Mouse (Mus musculus): ENCODE results near the gene H2afy. TPM values are rescaled to one million over a fixed set of nuclear protein-coding genes. Genes with fewer than 3 reads are reported as not detected.
A peak's percentile ranks its signal among the peaks of the same experiment; 100 is the strongest.

The H2afy gene
- polyA plus RNA-seq (2015; fragmentation: Nextera tagmentation; extraction: Ambion mirVana): 150 and 157 TPM in 2 replicates

DNA sequence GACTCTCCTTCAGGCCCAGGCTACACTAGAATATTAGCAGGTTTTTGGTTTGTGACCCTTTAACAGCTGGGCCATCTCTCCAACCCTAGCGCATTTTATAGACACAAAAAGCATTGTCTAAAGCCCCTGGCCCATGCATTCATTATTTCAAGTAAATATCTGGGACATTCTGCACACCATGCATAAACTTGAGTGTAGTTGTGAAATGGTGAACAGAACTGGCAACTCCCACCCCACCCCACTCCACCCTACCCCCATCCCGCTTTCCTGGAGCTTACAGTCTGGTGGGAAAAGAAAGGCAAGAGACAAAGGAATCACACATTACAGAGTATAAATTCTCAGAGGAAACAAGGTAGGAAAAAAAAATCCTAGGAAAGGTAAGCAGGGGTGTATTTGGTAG lies at the start of gene H2afy:
Gene H2afy, minus strand, starts transcription at position 162 of the 400 bp plus-strand sequence.
- Histone ChIP-seq H3K27me3 (ENCODE audit: control insufficient read depth, insufficient read depth, low read length) (no peaks in the 10 kb centered on the region), H3K4me3 (ENCODE audit: low read depth, low read length) (peak within 1 kb of the TSS; percentile 96), H3K9ac (ENCODE audit: low read length) (peak within 1 kb of the TSS; percentile 98), H3K27ac (replicated peaks) (peak within 1 kb of the TSS; percentile 92), H3K9me3 (ENCODE audit: control insufficient read depth, low read length) (no peaks in the 10 kb centered on the region), H3K4me2 (replicated peaks; ENCODE audit: low read depth) (peak within 1 kb of the TSS; percentile 93), H3K36me3 (ENCODE audit: control insufficient read depth, insufficient read depth, low read length) (no peaks in the 10 kb centered on the region), H3K4me1 (replicated peaks; ENCODE audit: control insufficient read depth, insufficient read depth) (peaks cover 12% of the 10 kb centered on the region; the same call in 1 of the 2 replicates)
- TF ChIP-seq EP300 (optimal IDR thresholded peaks at IDR 0.05): no peak
- no peak for TF ChIP-seq CTCF (IDR thresholded peaks at IDR 0.05; ENCODE audit: low read depth)
- DNase-seq (ENCODE audit: low spot score) (no peak), ATAC-seq (ENCODE audit: low FRiP score, low TSS enrichment) (no peak)
- 79% methylated on average over 2 of the region's 2 CpGs for WGBS

DNA sequence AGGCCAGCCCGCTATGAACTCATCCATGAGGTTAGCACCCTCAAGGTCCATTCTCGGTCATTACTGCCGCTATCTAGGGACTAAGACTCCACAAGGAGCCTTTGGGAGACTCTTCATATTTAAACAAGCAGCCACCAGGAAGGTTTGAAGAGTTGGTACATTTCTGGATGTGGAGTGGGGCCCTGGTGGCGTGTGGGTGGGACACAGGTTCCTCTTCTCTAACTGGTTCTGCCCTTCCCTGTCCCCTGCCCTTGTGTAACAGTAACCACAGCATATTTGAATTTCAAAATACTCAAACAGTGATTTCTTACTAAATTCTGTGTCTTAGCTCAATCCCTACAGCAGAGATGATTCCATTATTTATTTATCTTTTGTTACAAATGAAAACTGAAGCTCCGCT lies 47.5 kb upstream of the H2afy start:
- DNase-seq (ENCODE audit: low spot score) (no peak), ATAC-seq (ENCODE audit: low FRiP score, low TSS enrichment) (no peak)
- H3K27me3 ChIP-seq (ENCODE audit: control insufficient read depth, insufficient read depth, low read length): no peaks in the 10 kb centered on the region
- H3K9ac ChIP-seq (ENCODE audit: low read length): no peak overlapping the region
- H3K27ac ChIP-seq (replicated peaks): no peak overlapping the region
- H3K36me3 ChIP-seq (ENCODE audit: control insufficient read depth, insufficient read depth, low read length): no peaks in the 10 kb centered on the region
- H3K4me3 ChIP-seq (ENCODE audit: low read depth, low read length): no peak overlapping the region
- no peak for TF ChIP-seq CTCF (IDR thresholded peaks at IDR 0.05; ENCODE audit: low read depth)
- TF ChIP-seq EP300 (optimal IDR thresholded peaks at IDR 0.05): no peak
- no peaks in the 10 kb centered on the region for H3K4me1 ChIP-seq (replicated peaks; ENCODE audit: control insufficient read depth, insufficient read depth)
- 79% methylated on average over 5 of the region's 5 CpGs for WGBS
- no peak overlapping the region for H3K4me2 ChIP-seq (replicated peaks; ENCODE audit: low read depth)
- no peaks in the 10 kb centered on the region for H3K9me3 ChIP-seq (ENCODE audit: control insufficient read depth, low read length)

GRCm38 (mm10) chr13:56181424-56181823 lies 45.3 kb upstream of the H2afy start:
- no peak for ATAC-seq (ENCODE audit: low FRiP score, low TSS enrichment)
- Histone ChIP-seq H3K9me3 (ENCODE audit: control insufficient read depth, low read length) (no peaks in the 10 kb centered on the region), H3K4me2 (replicated peaks; ENCODE audit: low read depth) (no peak overlapping the region), H3K4me3 (ENCODE audit: low read depth, low read length) (no peak overlapping the region), H3K4me1 (replicated peaks; ENCODE audit: control insufficient read depth, insufficient read depth) (no peaks in the 10 kb centered on the region), H3K27ac (replicated peaks) (no peak overlapping the region), H3K36me3 (ENCODE audit: control insufficient read depth, insufficient read depth, low read length) (no peaks in the 10 kb centered on the region), H3K9ac (ENCODE audit: low read length) (no peak overlapping the region), H3K27me3 (ENCODE audit: control insufficient read depth, insufficient read depth, low read length) (no peaks in the 10 kb centered on the region)
- 74% methylated on average over 8 of the region's 8 CpGs for WGBS
- TF ChIP-seq CTCF (IDR thresholded peaks at IDR 0.05; ENCODE audit: low read depth) (no peak), EP300 (optimal IDR thresholded peaks at IDR 0.05) (no peak)
- no peak for DNase-seq (ENCODE audit: low spot score)

DNA sequence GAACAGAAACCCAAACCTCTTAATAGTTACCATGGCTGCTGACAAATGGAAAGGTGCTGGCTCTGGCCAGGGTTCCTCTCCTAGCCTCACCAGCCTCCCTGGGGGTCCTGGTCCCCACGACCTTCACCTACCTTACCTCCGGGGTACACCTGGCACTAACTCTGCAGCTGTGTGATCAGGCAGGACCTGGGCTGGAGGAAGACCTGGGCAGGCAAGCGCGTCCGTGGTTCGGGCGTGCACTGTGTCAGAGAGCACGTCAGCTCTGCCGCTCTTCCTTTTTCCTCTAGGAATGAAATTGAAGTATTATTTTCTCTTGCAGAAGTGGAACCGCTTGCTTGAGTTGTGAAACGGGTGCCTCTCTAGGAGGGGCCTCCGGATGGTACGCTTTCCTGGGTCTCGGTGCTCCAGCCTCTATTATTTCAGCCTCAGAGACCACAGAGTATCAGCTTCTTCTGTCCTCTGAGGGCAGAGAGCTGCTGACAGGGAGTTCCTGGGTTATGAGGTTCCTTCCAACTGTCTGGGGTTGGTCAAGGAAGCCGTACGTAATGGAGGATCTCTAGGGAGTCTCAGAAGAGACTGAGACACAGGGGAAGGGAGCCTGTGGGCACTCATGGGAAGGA lies 42.4 kb upstream of the H2afy start, which contains the start of gene Tifab:
Gene Tifab, minus strand, starts transcription at position 470 of the 620 bp plus-strand sequence.
- Histone ChIP-seq H3K27ac (replicated peaks) (0 out of 2 replicates have a peak within 1 kb of the TSS, but pooled peaks have one; percentile 40), H3K4me1 (replicated peaks; ENCODE audit: control insufficient read depth, insufficient read depth) (no peaks in the 10 kb centered on the region), H3K4me3 (ENCODE audit: low read depth, low read length) (no peak within 1 kb of the TSS), H3K4me2 (replicated peaks; ENCODE audit: low read depth) (no peak within 1 kb of the TSS), H3K27me3 (ENCODE audit: control insufficient read depth, insufficient read depth, low read length) (no peaks in the 10 kb centered on the region), H3K36me3 (ENCODE audit: control insufficient read depth, insufficient read depth, low read length) (no peaks in the 10 kb centered on the region), H3K9me3 (ENCODE audit: control insufficient read depth, low read length) (no peaks in the 10 kb centered on the region), H3K9ac (ENCODE audit: low read length) (no peak within 1 kb of the TSS)
- no peak for DNase-seq (ENCODE audit: low spot score)
- no peak for TF ChIP-seq CTCF (IDR thresholded peaks at IDR 0.05; ENCODE audit: low read depth)
- no peak for TF ChIP-seq EP300 (optimal IDR thresholded peaks at IDR 0.05)
- ATAC-seq (ENCODE audit: low FRiP score, low TSS enrichment): no peak
- 89% methylated on average over 16 of the region's 16 CpGs for WGBS

GRCm38 (mm10) chr13:56176310-56176709 lies 40.1 kb upstream of the H2afy start:
- no peak for ATAC-seq (ENCODE audit: low FRiP score, low TSS enrichment)
- no peak for TF ChIP-seq EP300 (optimal IDR thresholded peaks at IDR 0.05)
- TF ChIP-seq CTCF (IDR thresholded peaks at IDR 0.05; ENCODE audit: low read depth): no peak
- H3K4me3 ChIP-seq (ENCODE audit: low read depth, low read length): no peak overlapping the region
- H3K9me3 ChIP-seq (ENCODE audit: control insufficient read depth, low read length): no peaks in the 10 kb centered on the region
- 80% methylated on average over 9 of the region's 9 CpGs for WGBS
- no peak overlapping the region for H3K4me2 ChIP-seq (replicated peaks; ENCODE audit: low read depth)
- DNase-seq (ENCODE audit: low spot score): no peak
- no peak overlapping the region for H3K27ac ChIP-seq (replicated peaks)
- no peaks in the 10 kb centered on the region for H3K27me3 ChIP-seq (ENCODE audit: control insufficient read depth, insufficient read depth, low read length)
- H3K4me1 ChIP-seq (replicated peaks; ENCODE audit: control insufficient read depth, insufficient read depth): no peaks in the 10 kb centered on the region
- H3K36me3 ChIP-seq (ENCODE audit: control insufficient read depth, insufficient read depth, low read length): no peaks in the 10 kb centered on the region
- H3K9ac ChIP-seq (ENCODE audit: low read length): no peak overlapping the region

GRCm38 (mm10) chr13:56175848-56176247 lies 39.7 kb upstream of the H2afy start:
- DNase-seq (ENCODE audit: low spot score) (no peak), ATAC-seq (ENCODE audit: low FRiP score, low TSS enrichment) (no peak)
- Histone ChIP-seq H3K4me2 (replicated peaks; ENCODE audit: low read depth) (no peak overlapping the region), H3K27me3 (ENCODE audit: control insufficient read depth, insufficient read depth, low read length) (no peaks in the 10 kb centered on the region), H3K4me3 (ENCODE audit: low read depth, low read length) (no peak overlapping the region), H3K27ac (replicated peaks) (no peak overlapping the region), H3K4me1 (replicated peaks; ENCODE audit: control insufficient read depth, insufficient read depth) (no peaks in the 10 kb centered on the region), H3K9ac (ENCODE audit: low read length) (no peak overlapping the region), H3K9me3 (ENCODE audit: control insufficient read depth, low read length) (no peaks in the 10 kb centered on the region), H3K36me3 (ENCODE audit: control insufficient read depth, insufficient read depth, low read length) (no peaks in the 10 kb centered on the region)
- TF ChIP-seq CTCF (IDR thresholded peaks at IDR 0.05; ENCODE audit: low read depth) (no peak), EP300 (optimal IDR thresholded peaks at IDR 0.05) (no peak)
- WGBS: 62% methylated on average over 4 of the region's 4 CpGs
